ENCODE assay signal across 11 mouse cellular contexts in the genomic region with DNA sequence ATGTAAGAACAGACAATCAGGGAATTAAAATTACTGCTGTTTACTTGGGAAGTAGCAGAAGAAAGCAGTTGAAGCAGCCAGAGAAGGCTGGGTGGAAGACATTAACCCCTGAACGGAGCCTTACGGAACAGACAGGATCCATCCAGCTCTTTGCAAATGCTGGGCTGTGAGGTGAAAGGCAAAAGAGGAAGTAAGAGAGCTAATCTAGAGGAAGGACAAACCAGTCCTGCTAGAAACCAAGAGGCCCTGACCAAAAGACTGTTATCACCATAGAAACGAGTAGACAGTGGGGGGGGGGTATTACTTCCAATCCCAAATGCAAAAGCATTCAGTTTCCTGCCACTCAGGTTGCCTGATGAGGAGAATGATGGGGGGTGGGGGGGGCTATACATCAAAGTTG. TPM values are rescaled to one million over a fixed set of nuclear protein-coding genes. Genes with fewer than 3 reads are reported as not detected.
DNase-seq lines count a peak whose midpoint lies in the region; ATAC-seq and TF ChIP-seq lines count a peak whose summit lies in the region.
"Had no signal": no experiment of that assay in that cellular context is flagged by ENCODE, and none has a peak within 500 bp of the region (broad histone marks: within the 10 kb centered on the region; RNA-seq: fewer than 3 reads in every experiment).

No protein-coding gene starts in this region.

- H3K9ac ChIP-seq in heart, embryonic 16.5 days (ENCODE audit: low read length) = no peak overlapping the region
- H3K9ac ChIP-seq in forebrain, embryonic 13.5 days = no peak overlapping the region; the same call in 1 of the 2 replicates

- intact Hi-C loops in heart, postnatal 10 days (cut with DNase I) = no loop called here
- intact Hi-C loops in left cerebral cortex, adult 2 months (cut with DNase I) = no loop called here

- no peaks in the 10 kb centered on the region for H3K9me3 ChIP-seq in heart, embryonic 16.5 days (replicated peaks; ENCODE audit: control insufficient read depth, low read length)
- H3K9me3 ChIP-seq in forebrain, embryonic 13.5 days (replicated peaks) = no peaks in the 10 kb centered on the region

- no peak for ATAC-seq in heart, embryonic 16.5 days (replicated peaks; ENCODE audit: extremely low read depth, insufficient read depth, low FRiP score)
- ATAC-seq in forebrain, embryonic 13.5 days = no peak
- ATAC-seq in megakaryocyte, adult 5-6 weeks (ENCODE audit: poor library complexity, severe bottlenecking) = peak; percentile 57
- no peak for ATAC-seq in activated CD4-positive, CD25-positive, alpha-beta regulatory T cell, adult 4 months

- H3K27me3 ChIP-seq in heart, embryonic 16.5 days (ENCODE audit: control insufficient read depth, insufficient read depth, low read length) = no peaks in the 10 kb centered on the region
- no peaks in the 10 kb centered on the region for H3K27me3 ChIP-seq in forebrain, embryonic 13.5 days

- no peak for TF ChIP-seq CTCF in left cerebral cortex, adult 2 months (IDR thresholded peaks at IDR 0.05)

- H3K4me2 ChIP-seq in heart, embryonic 16.5 days (ENCODE audit: low read depth, low read length) = peak overlapping the region; percentile 18; the same call in 1 of the 2 replicates
- H3K4me2 ChIP-seq in forebrain, embryonic 13.5 days = peak overlapping the region; percentile 29

- H3K36me3 ChIP-seq in heart, embryonic 16.5 days (ENCODE audit: control insufficient read depth, insufficient read depth) = no peaks in the 10 kb centered on the region
- H3K36me3 ChIP-seq in forebrain, embryonic 13.5 days (ENCODE audit: poor library complexity, severe bottlenecking) = peaks cover 6% of the 10 kb centered on the region; the same call in 1 of the 2 replicates

- peak overlapping the region; percentile 48; the same call in 1 of the 2 replicates for H3K27ac ChIP-seq in heart, embryonic 16.5 days (ENCODE audit: low read length)
- H3K27ac ChIP-seq in forebrain, embryonic 13.5 days = peak overlapping the region; percentile 51; the same call in 1 of the 2 replicates
- no peak overlapping the region for H3K27ac ChIP-seq in left cerebral cortex, adult 2 months

- H3K4me3 ChIP-seq in heart, embryonic 16.5 days (ENCODE audit: low read length) = no peak overlapping the region
- H3K4me3 ChIP-seq in forebrain, embryonic 13.5 days = no peak overlapping the region
- no peak overlapping the region for H3K4me3 ChIP-seq in left cerebral cortex, adult 2 months

- DNase-seq in heart, postnatal 10 days = no peak
- peak; percentile 86 for DNase-seq in A20 (ENCODE audit: low read depth, low spot score)
- DNase-seq in left cerebral cortex, adult 2 months (ENCODE audit: extremely low spot score in 1 of 2, low spot score in 2 of 2) = no peak
- no peak for DNase-seq in adipocyte (ENCODE audit: low spot score)
- DNase-seq: adrenal gland, postnatal 14 days; gastrocnemius, postnatal 36 days; kidney, adult 2 months had no signal

- peaks cover 24% of the 10 kb centered on the region for H3K4me1 ChIP-seq in heart, embryonic 16.5 days (ENCODE audit: control insufficient read depth, insufficient read depth, low read length)
- H3K4me1 ChIP-seq in forebrain, embryonic 13.5 days = peaks cover 77% of the 10 kb centered on the region

- 65% methylated on average over 3 of the region's 3 CpGs for WGBS in heart, embryonic 16.5 days
- 35% methylated on average over 3 of the region's 3 CpGs for WGBS in forebrain, embryonic 13.5 days

RNA-seq across cellular contexts. Expression of a gene that starts 6.6 kb away (rescaled TPM):
- 58.8 and 64.2 TPM in 2 replicates for polyA plus RNA-seq in heart, embryonic 16.5 days (2015; fragmentation: Nextera tagmentation; extraction: Ambion mirVana)
- total RNA-seq in heart, postnatal 10 days (2021) = 10 to 100 TPM; 20.7 to 30.5 TPM
- polyA plus RNA-seq in forebrain, embryonic 13.5 days (2015; fragmentation: Nextera tagmentation; extraction: Ambion mirVana) = 304 and 326 TPM in 2 replicates
- 165 and 177 TPM in 2 replicates for total RNA-seq in megakaryocyte, adult 5-6 weeks (2015)
- 74.5 and 87.6 TPM in 2 replicates for total RNA-seq in megakaryocyte, adult 5-6 weeks (2017)
- 10 to 100 TPM; 66.2 to 77.1 TPM for polyA plus RNA-seq in activated CD4-positive, CD25-positive, alpha-beta regulatory T cell, adult 4 months (2017; shearing (Covaris generic))
- total RNA-seq in left cerebral cortex, adult 2 months (2021) = 100 to 1,000 TPM; 195 to 206 TPM
